Mouse (Mus musculus) naive thymus-derived CD4-positive, alpha-beta T cell, adult 2 months (primary cell): Measurements from ENCODE around the gene Slc23a2.
A peak's percentile ranks its signal among the peaks of the same experiment; 100 is the strongest.

ENCODE experiments used
- DNase-seq: peaks from one replicate; pipeline ENCODE4 v3.0.0-alpha.2; 2011; ENCODE audit warnings: low read depth

Slc23a2 gene

DNA sequence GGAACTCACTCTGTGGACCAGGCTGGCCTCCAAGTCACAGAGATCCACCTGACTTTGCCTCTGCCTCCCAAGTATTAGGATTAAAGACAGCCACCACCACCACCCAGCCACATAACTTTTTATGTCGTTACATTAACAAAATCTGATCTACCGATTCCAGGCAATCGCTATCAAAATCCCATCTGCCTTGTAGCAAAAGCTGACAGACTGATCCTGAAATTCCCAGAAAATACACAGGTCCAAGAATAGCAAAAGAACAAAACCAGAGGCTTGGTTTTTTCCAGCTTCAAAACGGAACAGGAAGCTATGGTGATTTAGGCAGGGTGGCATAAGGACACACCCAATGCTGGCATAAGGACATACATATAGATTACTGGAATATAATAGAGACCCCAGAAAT is 10.2 kb downstream of the Slc23a2 start:
- DNase-seq: no peak

DNA sequence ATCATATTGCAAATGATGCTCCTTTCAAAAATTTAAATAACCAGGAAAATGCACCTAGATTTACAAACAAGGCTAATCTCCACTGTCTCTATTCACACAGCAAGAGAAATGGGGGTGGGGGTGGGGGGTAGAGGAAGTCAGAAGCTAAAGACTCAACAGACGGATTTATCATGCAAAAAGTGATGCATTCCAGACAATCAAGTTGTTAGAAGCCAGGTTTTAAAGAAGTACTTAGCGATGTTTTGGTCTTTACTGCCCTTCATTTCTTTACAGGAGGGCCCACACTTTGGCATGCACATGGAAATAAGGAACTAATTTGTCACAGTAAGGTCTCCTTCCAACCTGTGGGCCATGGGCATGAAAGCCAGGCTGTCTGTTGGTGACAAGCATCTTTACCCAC is 11.5 kb downstream of the Slc23a2 start:
- DNase-seq: no peak

- DNase-seq: peak; percentile 40
These were observed 13.6 kb downstream of the Slc23a2 start for GRCm38 (mm10) chr2:132131266-132131665.

DNA sequence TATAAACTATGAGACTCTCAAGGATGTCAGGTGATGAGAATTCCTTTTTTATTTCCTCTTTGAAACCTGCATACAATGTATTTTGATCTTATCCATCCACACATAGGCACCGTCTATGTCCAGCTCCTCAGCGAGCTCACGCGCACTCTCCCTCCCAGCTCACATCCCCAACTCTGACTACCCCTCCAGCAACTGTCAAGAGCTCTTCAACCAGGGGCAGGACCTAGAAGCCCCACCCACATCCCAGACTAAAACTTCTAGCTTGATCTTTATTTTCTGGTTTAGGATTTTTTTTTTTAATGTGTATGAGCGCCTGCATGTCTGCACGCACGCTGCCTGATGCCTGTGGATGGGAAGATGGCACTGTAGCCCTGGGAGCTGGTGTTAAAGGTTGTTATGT is 14.9 kb downstream of the Slc23a2 start:
- no peak for DNase-seq

DNA sequence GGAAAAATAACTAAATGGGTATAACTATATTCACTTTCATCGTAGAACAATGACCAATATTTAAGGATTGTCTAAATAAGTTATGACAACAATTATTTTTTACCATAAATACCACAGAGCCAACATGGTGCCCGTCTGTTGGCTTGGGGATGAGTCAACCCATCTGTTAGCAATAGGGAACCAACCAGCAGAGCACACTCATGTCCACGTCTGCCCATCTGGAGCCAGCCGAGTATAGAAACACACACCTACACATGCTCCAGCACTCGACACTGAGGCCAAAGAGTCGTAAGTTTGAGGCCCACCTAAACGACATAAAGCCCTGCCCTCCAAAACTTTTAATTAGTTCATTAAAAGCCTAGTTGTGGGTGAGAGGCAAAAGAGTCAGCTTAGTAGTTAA is 15.7 kb downstream of the Slc23a2 start:
- DNase-seq: no peak

GRCm38 (mm10) chr2:132127904-132128303 is 17.0 kb downstream of the Slc23a2 start:
- DNase-seq: no peak

DNA sequence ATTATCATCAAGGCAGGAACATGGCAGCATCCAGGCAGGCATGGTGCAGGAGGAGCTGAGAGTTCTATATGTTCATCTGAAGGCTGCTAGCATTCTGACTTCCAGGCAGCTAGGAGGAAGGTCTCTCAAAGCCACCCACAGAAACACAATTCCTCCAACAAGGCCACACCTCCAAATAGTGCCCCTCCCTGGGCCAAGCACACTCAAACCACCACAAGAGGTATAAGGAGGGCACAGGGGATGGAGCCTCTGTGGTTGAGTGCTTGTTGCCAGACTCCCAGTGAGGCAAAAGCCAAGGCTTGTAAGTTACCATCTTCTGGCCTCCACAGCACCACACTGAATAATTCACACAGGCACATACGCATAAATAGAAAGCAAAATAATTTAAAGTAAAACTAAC is 18.6 kb downstream of the Slc23a2 start:
- no peak for DNase-seq

GRCm38 (mm10) chr2:132123063-132123462 is 21.8 kb downstream of the Slc23a2 start:
- DNase-seq: no peak

GRCm38 (mm10) chr2:132121050-132121449 is 23.9 kb downstream of the Slc23a2 start:
- DNase-seq: no peak

GRCm38 (mm10) chr2:132118646-132119045 is 26.3 kb downstream of the Slc23a2 start:
- DNase-seq: no peak

DNA sequence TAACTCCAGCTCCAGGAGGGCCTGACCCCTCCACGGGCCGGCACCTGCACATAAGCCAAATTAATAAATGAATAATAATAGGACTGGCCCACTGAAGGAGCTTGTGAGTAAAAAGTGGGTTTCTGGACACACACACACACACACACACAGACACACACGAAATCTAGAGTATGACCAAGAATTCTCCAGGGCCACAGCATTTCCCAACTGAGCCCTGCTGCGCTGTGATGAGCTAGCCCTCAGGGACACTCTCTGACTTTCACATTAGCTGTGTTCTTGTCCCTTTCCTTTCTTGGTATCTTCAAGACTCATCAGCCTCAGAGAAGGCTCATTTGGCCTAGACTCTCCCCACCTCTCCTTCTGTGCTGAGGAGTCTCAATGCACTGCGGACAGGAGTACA is 29.0 kb downstream of the Slc23a2 start:
- no peak for DNase-seq

DNA sequence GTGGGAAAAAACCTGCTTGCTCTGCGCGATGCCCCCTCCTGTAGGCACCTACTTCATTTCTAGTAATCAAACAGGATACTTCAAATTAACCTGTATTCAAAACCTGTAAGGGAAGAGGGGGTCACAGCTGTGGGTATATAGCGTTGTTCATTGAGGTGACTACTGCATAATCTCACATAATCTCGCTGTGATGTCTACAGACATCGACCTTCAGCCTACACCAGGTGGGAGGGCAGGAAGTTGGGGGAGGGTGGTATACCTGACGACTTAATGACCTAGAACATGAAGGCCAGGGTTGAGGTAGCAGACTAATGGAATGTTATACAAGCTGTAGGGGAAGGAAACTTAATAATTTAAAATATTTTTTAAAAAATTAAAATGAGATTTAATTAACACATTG is 29.6 kb downstream of the Slc23a2 start:
- DNase-seq: no peak

- peak; percentile 73 for DNase-seq
These were observed 30.7 kb downstream of the Slc23a2 start for GRCm38 (mm10) chr2:132113962-132114759.

GRCm38 (mm10) chr2:132112319-132112718 is 32.6 kb downstream of the Slc23a2 start:
- DNase-seq: no peak

- DNase-seq: no peak
These were observed 33.0 kb downstream of the Slc23a2 start for GRCm38 (mm10) chr2:132111905-132112304.

DNA sequence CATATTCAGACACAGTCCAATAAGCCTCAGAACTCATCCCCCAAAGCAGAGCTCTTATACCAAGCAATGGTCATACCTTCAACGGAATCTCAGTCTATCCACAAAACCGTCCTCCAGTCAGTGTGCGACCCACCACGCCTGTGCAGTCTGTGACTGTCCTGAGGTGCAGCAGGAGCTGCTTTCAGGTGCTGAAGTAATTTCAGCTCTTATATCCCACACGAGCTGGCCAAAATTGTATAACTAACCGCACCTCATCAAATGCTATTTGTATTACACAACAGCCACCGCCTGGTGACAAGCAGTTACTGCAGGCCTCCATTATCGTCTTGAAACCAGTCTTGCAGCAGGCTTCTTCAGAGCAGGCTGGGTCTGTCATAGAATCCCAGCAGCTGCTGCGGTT is 33.6 kb downstream of the Slc23a2 start:
- DNase-seq: peak; percentile 74

GRCm38 (mm10) chr2:132110702-132111101 is 34.2 kb downstream of the Slc23a2 start:
- DNase-seq: peak; percentile 57

- DNase-seq: no peak
These were observed 35.9 kb downstream of the Slc23a2 start for GRCm38 (mm10) chr2:132108988-132109387.

GRCm38 (mm10) chr2:132107611-132108010 is 37.3 kb downstream of the Slc23a2 start:
- DNase-seq: no peak

DNA sequence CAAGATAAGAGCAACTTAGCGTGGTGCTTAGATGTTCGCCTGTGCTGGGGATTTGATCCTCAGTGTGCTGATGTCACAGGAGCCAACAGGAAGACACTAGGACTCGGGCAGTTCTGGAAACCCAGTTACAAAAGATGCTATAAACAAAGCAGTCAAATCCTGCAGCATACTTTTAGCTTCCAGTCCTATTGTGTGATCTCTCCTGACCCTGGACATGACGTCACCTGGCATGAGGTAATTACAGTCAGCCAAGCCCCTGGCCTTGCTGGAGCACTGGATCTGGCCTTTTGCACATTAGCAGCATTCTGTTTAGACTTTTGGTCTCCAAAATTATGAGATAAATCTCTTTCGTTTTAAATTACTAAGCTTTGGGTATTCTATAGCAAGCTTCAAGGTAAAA is 38.8 kb downstream of the Slc23a2 start:
- DNase-seq: no peak

- DNase-seq: no peak
These were observed 41.6 kb downstream of the Slc23a2 start for GRCm38 (mm10) chr2:132103265-132103664.

GRCm38 (mm10) chr2:132102505-132103130 is 42.3 kb downstream of the Slc23a2 start:
- DNase-seq: peak; percentile 69

GRCm38 (mm10) chr2:132098942-132099672 is 45.8 kb downstream of the Slc23a2 start:
- no peak for DNase-seq
